Mouse (Mus musculus) embryonic fibroblast, embryonic 13.5 days (primary cell): ENCODE measurements around the gene Dnajc5.
A peak's percentile ranks its signal among the peaks of the same experiment; 100 is the strongest.

Experiments
- CTCF ChIP-seq: IDR thresholded peaks from 2 replicates; pipeline ENCODE4 v1.5.1; 2011; ENCODE audit warnings: mild to moderate bottlenecking, control low read depth, low read length, moderate library complexity, borderline replicate concordance; ENCODE audit not compliant: insufficient read depth
- POLR2A ChIP-seq: IDR thresholded peaks from 2 replicates; pipeline ENCODE4 v1.6.1; 2011; ENCODE audit warnings: low read depth, mild to moderate bottlenecking, control low read depth, low read length, moderate library complexity

DNA sequence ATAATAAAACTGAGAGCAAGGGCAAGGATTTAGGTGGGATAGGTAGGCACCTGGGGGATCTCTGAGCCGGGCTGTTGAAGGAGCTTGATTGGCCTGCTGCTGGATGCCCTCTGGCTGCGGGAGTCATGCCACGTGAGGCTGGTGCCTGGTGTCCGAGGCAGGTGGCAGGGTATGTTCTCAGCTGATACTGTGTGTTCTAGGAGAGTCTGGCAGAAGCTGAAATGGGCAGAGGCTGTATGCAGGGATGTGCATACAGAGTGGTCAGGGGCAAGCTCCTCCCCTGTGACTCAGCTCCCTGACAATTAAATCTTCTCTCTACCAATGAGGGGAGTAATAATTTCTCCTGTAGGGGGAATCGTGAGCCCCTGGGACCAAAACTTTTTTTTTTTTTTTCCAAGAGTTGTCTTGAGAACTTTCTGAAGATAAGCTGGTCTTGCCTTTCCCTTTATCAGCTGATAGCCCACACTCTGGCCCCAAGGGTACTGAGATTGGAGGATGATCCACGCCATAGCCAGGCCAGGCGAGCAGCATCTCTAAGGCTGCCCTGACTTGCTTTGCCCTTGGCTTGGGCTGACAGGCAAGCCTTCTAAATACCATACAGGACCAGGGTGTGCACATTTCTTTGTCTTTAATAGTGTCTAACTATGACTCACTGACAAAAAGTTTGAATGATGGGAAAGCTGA, 77.2 kb downstream of the Dnajc5 start:
- TF ChIP-seq CTCF (no peak), POLR2A (0 out of 2 replicates have a peak, but pooled peaks have one; percentile 14)
